Mouse (Mus musculus) spleen, adult 12 weeks (tissue): ENCODE measurements around the gene Olfr1325.
"Not testable (repeated sequence)": the region's sequence is repeated elsewhere in the genome, so short reads cannot be mapped to it uniquely, and the experiment has no call there.

Experiments
- DNase-seq: peaks from one replicate; pipeline ENCODE4 v3.0.0; 2022; ENCODE audit warnings: low spot score

Olfr1325 gene

DNA sequence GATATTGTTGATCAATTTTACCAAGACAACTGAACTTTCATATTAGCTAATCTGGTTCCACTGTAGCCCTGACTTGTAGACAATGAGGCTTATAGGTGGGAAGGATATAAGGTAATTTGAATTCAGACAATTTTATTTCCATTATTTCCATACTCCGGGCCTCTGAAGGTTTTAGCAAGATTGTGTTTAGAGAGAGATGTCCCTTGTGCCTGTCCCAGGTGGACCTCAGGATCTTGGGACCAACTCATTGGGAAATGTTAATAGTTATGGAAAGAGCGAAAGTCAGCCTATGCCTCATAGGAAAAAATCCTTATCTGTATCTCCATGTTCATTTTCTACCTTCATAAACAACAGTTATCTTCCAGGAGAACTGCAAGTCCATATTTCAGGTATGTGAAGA, at the start of gene Olfr1325:
TSS of gene Olfr1325 (plus strand) at position 301 of the 400 bp plus-strand sequence.
- no peak for DNase-seq

DNA sequence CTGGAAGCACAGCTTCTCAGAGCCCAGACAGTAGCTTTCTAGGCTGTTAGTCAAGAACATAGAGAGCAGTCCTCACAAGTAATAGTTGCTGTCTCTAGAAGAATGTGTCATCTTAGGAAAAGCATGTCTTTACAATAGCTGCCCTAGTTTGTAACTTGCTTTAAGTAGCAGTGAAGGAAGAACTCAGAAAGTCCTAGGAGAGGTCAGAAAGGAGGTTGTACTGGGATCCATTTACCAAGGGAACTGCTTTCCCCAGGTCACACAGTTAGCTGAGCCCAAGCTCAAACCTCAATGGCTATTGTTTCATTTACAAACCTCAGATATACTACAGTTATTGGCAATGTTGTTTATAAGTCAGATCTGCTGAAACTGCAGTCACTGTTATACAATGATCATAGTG, 17.7 kb upstream of the Olfr1325 start, which contains the start of gene Olfr1326-ps1:
TSS of gene Olfr1326-ps1 (minus strand) at position 101 of the 400 bp plus-strand sequence.
- no peak for DNase-seq

DNA sequence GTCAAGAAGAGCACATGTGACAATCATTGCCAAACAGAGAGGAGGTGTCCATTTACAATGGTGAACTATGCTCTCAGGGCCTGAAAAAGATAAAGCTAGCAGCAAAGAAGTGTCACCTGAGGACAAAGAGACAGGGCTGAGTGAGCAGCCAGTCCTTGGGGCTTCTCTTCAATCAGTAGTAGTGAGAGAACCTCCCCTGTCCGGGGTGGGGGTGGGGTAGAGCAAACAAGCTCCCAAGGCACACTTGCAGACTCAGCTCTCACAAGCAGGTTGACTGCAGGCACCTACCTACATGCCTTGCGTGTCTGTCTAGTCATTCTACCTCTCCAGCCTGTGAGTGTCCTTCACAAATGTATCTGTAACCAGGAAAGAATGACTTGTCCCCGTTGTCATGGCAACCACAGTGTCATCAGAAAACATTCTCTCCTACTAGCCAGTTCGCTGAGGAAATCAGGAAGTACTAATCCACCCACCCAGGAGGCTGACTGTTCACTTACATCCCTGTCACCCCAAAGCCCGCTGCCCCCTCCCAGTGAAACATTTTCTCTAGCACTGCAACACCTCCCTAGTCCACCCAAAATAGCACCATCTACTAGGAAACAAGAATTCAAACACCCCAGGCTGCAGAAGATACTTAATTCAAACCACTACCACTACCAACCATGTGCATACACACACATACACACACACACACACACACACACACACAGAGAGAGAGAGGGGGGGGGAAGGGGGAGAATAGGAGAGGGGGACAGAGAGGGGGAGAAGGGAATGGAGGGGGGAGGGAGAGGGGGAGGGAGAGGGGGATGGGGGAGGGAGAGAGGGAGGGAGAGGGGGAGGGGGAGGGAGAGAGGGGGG, 53.2 kb downstream of the Olfr1325 start, which contains the start of gene Gm5640:
TSS of gene Gm5640 (minus strand) at position 170 of the 858 bp plus-strand sequence.
- not testable (repeated sequence) for DNase-seq

DNA sequence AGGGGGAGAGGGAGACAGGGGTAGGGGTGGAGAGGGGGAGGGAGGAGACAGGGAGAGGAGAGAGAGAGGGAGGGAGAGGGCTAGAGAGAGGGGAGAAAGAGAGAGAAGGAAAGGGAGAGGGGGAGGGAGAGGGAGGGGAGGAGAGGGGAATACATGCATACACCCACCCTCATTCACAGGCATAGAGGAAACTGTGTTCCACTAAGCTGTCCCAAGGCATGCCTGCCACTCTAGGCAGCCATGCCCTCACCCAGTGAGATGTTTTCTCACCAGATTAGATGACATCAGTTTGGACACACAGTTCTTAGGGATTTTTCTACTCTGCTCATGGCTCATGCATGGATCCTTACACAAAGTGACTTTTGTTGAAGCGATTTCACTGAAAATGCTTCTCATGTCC, 53.9 kb downstream of the Olfr1325 start:
- not testable (repeated sequence) for DNase-seq
